ENCODE assay signal across 15 mouse cellular contexts in genomic region chr17:24524734-24525133, GRCm38 (mm10). TPM values are rescaled to one million over a fixed set of nuclear protein-coding genes. Genes with fewer than 3 reads are reported as not detected.
DNase-seq lines count a peak whose midpoint lies in the region; ATAC-seq and TF ChIP-seq lines count a peak whose summit lies in the region.
"Had no signal": no experiment of that assay in that cellular context is flagged by ENCODE, and none has a peak within 500 bp of the region (broad histone marks: within the 10 kb centered on the region; RNA-seq: fewer than 3 reads in every experiment).

No protein-coding gene starts in this region.

- WGBS in forebrain, embryonic 13.5 days: 87% methylated on average over 2 of the region's 2 CpGs
- 86% methylated on average over 2 of the region's 2 CpGs for WGBS in forebrain, embryonic 12.5 days
- 68% methylated on average over 2 of the region's 2 CpGs for WGBS in hindbrain, postnatal 0 days
- 87% methylated on average over 2 of the region's 2 CpGs for WGBS in hindbrain, embryonic 11.5 days
- 64% methylated on average over 2 of the region's 2 CpGs for WGBS in intestine, postnatal 0 days

- peaks cover 37% of the 10 kb centered on the region for H3K4me1 ChIP-seq in forebrain, embryonic 13.5 days
- peaks cover 23% of the 10 kb centered on the region for H3K4me1 ChIP-seq in forebrain, embryonic 12.5 days
- H3K4me1 ChIP-seq in hindbrain, postnatal 0 days (ENCODE audit: insufficient read depth, low read length): peaks cover 12% of the 10 kb centered on the region
- H3K4me1 ChIP-seq in hindbrain, embryonic 11.5 days (replicated peaks; ENCODE audit: control insufficient read depth, insufficient read depth, low read length): peaks cover 12% of the 10 kb centered on the region
- peaks cover 44% of the 10 kb centered on the region for H3K4me1 ChIP-seq in E14TG2a.4 (replicated peaks; ENCODE audit: low read depth, low read length)
- H3K4me1 ChIP-seq in intestine, postnatal 0 days (replicated peaks; ENCODE audit: control insufficient read depth, insufficient read depth, low read length): peaks cover 7% of the 10 kb centered on the region; the same call in 1 of the 2 replicates

- no peak overlapping the region for H3K4me3 ChIP-seq in forebrain, embryonic 13.5 days
- no peak overlapping the region for H3K4me3 ChIP-seq in forebrain, embryonic 12.5 days (replicated peaks)
- H3K4me3 ChIP-seq in hindbrain, postnatal 0 days (ENCODE audit: low read length): no peak overlapping the region
- no peak overlapping the region for H3K4me3 ChIP-seq in hindbrain, embryonic 11.5 days (ENCODE audit: low read depth, low read length)
- 0 out of 2 replicates have a peak overlapping the region, but pooled peaks have one; percentile 17 for H3K4me3 ChIP-seq in E14TG2a.4 (replicated peaks; ENCODE audit: low read length)
- no peak overlapping the region for H3K4me3 ChIP-seq in intestine, postnatal 0 days (ENCODE audit: low read depth, low read length)
- H3K4me3 ChIP-seq: midbrain, embryonic 12.5 days had no signal

- ATAC-seq in forebrain, embryonic 13.5 days: no peak
- no peak for ATAC-seq in forebrain, embryonic 12.5 days (ENCODE audit: low FRiP score)
- no peak for ATAC-seq in hindbrain, postnatal 0 days
- ATAC-seq in hindbrain, embryonic 11.5 days (ENCODE audit: low FRiP score): no peak
- ATAC-seq in intestine, postnatal 0 days: no peak
- ATAC-seq: forebrain, embryonic 14.5 days had no signal

- H3K9me3 ChIP-seq in forebrain, embryonic 13.5 days (replicated peaks): no peaks in the 10 kb centered on the region
- H3K9me3 ChIP-seq in forebrain, embryonic 12.5 days: no peaks in the 10 kb centered on the region
- no peaks in the 10 kb centered on the region for H3K9me3 ChIP-seq in hindbrain, postnatal 0 days (ENCODE audit: low read length)
- no peaks in the 10 kb centered on the region for H3K9me3 ChIP-seq in hindbrain, embryonic 11.5 days (ENCODE audit: control insufficient read depth, low read length)
- H3K9me3 ChIP-seq in E14TG2a.4 (ENCODE audit: low read length): no peaks in the 10 kb centered on the region
- no peaks in the 10 kb centered on the region for H3K9me3 ChIP-seq in intestine, postnatal 0 days (ENCODE audit: control insufficient read depth)
- H3K9me3 ChIP-seq: midbrain, embryonic 12.5 days had no signal

- no peaks in the 10 kb centered on the region for H3K27me3 ChIP-seq in forebrain, embryonic 13.5 days
- H3K27me3 ChIP-seq in forebrain, embryonic 12.5 days: no peaks in the 10 kb centered on the region
- H3K27me3 ChIP-seq in hindbrain, postnatal 0 days (ENCODE audit: insufficient read depth, low read length): no peaks in the 10 kb centered on the region
- no peaks in the 10 kb centered on the region for H3K27me3 ChIP-seq in hindbrain, embryonic 11.5 days (ENCODE audit: control insufficient read depth, insufficient read depth, low read length)
- no peaks in the 10 kb centered on the region for H3K27me3 ChIP-seq in E14TG2a.4 (ENCODE audit: insufficient read depth, low read length)
- no peaks in the 10 kb centered on the region for H3K27me3 ChIP-seq in intestine, postnatal 0 days (replicated peaks; ENCODE audit: control insufficient read depth, insufficient read depth, low read length)
- H3K27me3 ChIP-seq: midbrain, embryonic 12.5 days had no signal

- H3K4me2 ChIP-seq in forebrain, embryonic 13.5 days: no peak overlapping the region
- H3K4me2 ChIP-seq in forebrain, embryonic 12.5 days: no peak overlapping the region
- no peak overlapping the region for H3K4me2 ChIP-seq in hindbrain, postnatal 0 days (ENCODE audit: low read depth, low read length)
- H3K4me2 ChIP-seq in hindbrain, embryonic 11.5 days (replicated peaks; ENCODE audit: low read depth, low read length): no peak overlapping the region
- no peak overlapping the region; the same call in 1 of the 2 replicates for H3K4me2 ChIP-seq in intestine, postnatal 0 days (replicated peaks; ENCODE audit: low read depth)
- H3K4me2 ChIP-seq: midbrain, embryonic 12.5 days had no signal

- H3K36me3 ChIP-seq in forebrain, embryonic 13.5 days (ENCODE audit: poor library complexity, severe bottlenecking): peaks cover 21% of the 10 kb centered on the region
- peaks cover 14% of the 10 kb centered on the region for H3K36me3 ChIP-seq in forebrain, embryonic 12.5 days (replicated peaks)
- H3K36me3 ChIP-seq in hindbrain, postnatal 0 days (ENCODE audit: insufficient read depth, low read length): 0 out of 2 replicates have a peak, but pooled peaks cover 4% of the 10 kb centered on the region
- H3K36me3 ChIP-seq in hindbrain, embryonic 11.5 days (ENCODE audit: control insufficient read depth, insufficient read depth, low read length): no peaks in the 10 kb centered on the region
- H3K36me3 ChIP-seq in E14TG2a.4 (ENCODE audit: insufficient read depth, low read length): peaks cover 71% of the 10 kb centered on the region
- H3K36me3 ChIP-seq in intestine, postnatal 0 days (ENCODE audit: control insufficient read depth, insufficient read depth): peaks cover 11% of the 10 kb centered on the region; the same call in 1 of the 2 replicates

- TF ChIP-seq CTCF in hindbrain, postnatal 0 days (IDR thresholded peaks at IDR 0.05; ENCODE audit: low read depth): no peak
- no peak for TF ChIP-seq CTCF in E14TG2a.4 (conservative IDR thresholded peaks at IDR 0.05; ENCODE audit: low read length)
- no peak for TF ChIP-seq CTCF in intestine, postnatal 0 days (IDR thresholded peaks at IDR 0.05; ENCODE audit: low read depth)

- H3K27ac ChIP-seq in forebrain, embryonic 13.5 days: no peak overlapping the region
- no peak overlapping the region for H3K27ac ChIP-seq in forebrain, embryonic 12.5 days
- H3K27ac ChIP-seq in hindbrain, postnatal 0 days: no peak overlapping the region
- H3K27ac ChIP-seq in hindbrain, embryonic 11.5 days (ENCODE audit: low read depth, low read length): no peak overlapping the region
- H3K27ac ChIP-seq in intestine, postnatal 0 days (ENCODE audit: low read depth, low read length): 0 out of 2 replicates have a peak overlapping the region, but pooled peaks have one; percentile 7
- H3K27ac ChIP-seq: midbrain, embryonic 12.5 days had no signal

- no peak for DNase-seq in hindbrain, postnatal 0 days (ENCODE audit: low spot score)
- no peak for DNase-seq in hindbrain, embryonic 11.5 days (ENCODE audit: low spot score)
- DNase-seq in thymus, postnatal 10 days (ENCODE audit: low spot score in 2 of 2): no peak
- no peak for DNase-seq in kidney, postnatal 25 days
- DNase-seq: cerebellum, adult 8-10 months; kidney, adult 18-20 months; kidney, postnatal 4 days; layer of hippocampus, postnatal 36 days; thymus, postnatal 4 days had no signal

- H3K9ac ChIP-seq in forebrain, embryonic 13.5 days: peak overlapping the region; percentile 30; the same call in 1 of the 2 replicates
- no peak overlapping the region for H3K9ac ChIP-seq in forebrain, embryonic 12.5 days
- 0 out of 2 replicates have a peak overlapping the region, but pooled peaks have one; percentile 24 for H3K9ac ChIP-seq in hindbrain, postnatal 0 days (replicated peaks; ENCODE audit: low read length)
- no peak overlapping the region for H3K9ac ChIP-seq in hindbrain, embryonic 11.5 days (ENCODE audit: low read depth, low read length)
- no peak overlapping the region for H3K9ac ChIP-seq in intestine, postnatal 0 days (ENCODE audit: low read depth, low read length)

RNA-seq across cellular contexts. Expression of gene Traf7, which starts 3.0 kb away (rescaled TPM):
- 97.1 and 109 TPM in 2 replicates for polyA plus RNA-seq in forebrain, embryonic 13.5 days (2015; fragmentation: Nextera tagmentation; extraction: Ambion mirVana)
- 100 and 103 TPM in 2 replicates for polyA plus RNA-seq in forebrain, embryonic 12.5 days (2016; fragmentation: Nextera tagmentation; extraction: Ambion mirVana)
- total RNA-seq in hindbrain, postnatal 0 days (2014; rRNA removed): 159 and 165 TPM in 2 replicates
- polyA plus RNA-seq in hindbrain, postnatal 0 days (2015; fragmentation: Nextera tagmentation; extraction: Ambion mirVana): 64.0 and 66.1 TPM in 2 replicates
- 65.8 and 71.1 TPM in 2 replicates for polyA plus RNA-seq in hindbrain, embryonic 11.5 days (2014; fragmentation: Nextera tagmentation; extraction: Ambion mirVana)
- 39.7 and 41.2 TPM in 2 replicates for polyA plus RNA-seq in intestine, postnatal 0 days (2015; fragmentation: Nextera tagmentation; extraction: Ambion mirVana)

RNA-seq across cellular contexts. Expression of gene Rab26, which starts 9.3 kb away (rescaled TPM):
- polyA plus RNA-seq in forebrain, embryonic 13.5 days (2015; fragmentation: Nextera tagmentation; extraction: Ambion mirVana): 3.7 and 4.1 TPM in 2 replicates
- polyA plus RNA-seq in forebrain, embryonic 12.5 days (2016; fragmentation: Nextera tagmentation; extraction: Ambion mirVana): 1.7 and 1.9 TPM in 2 replicates
- 2.7 and 4.0 TPM in 2 replicates for total RNA-seq in hindbrain, postnatal 0 days (2014; rRNA removed)
- 10.6 and 14.7 TPM in 2 replicates for polyA plus RNA-seq in hindbrain, postnatal 0 days (2015; fragmentation: Nextera tagmentation; extraction: Ambion mirVana)
- polyA plus RNA-seq in hindbrain, embryonic 11.5 days (2014; fragmentation: Nextera tagmentation; extraction: Ambion mirVana): 1.8 and 2.8 TPM in 2 replicates
- 0.31 and 0.63 TPM in 2 replicates for polyA plus RNA-seq in intestine, postnatal 0 days (2015; fragmentation: Nextera tagmentation; extraction: Ambion mirVana)

RNA-seq across cellular contexts. Expression of gene Pkd1, which starts 24.9 kb away (rescaled TPM):
- polyA plus RNA-seq in forebrain, embryonic 13.5 days (2015; fragmentation: Nextera tagmentation; extraction: Ambion mirVana): 11.9 and 16.9 TPM in 2 replicates
- 15.5 and 17.9 TPM in 2 replicates for polyA plus RNA-seq in forebrain, embryonic 12.5 days (2016; fragmentation: Nextera tagmentation; extraction: Ambion mirVana)
- total RNA-seq in hindbrain, postnatal 0 days (2014; rRNA removed): 87.9 and 99.2 TPM in 2 replicates
- 14.9 and 16.0 TPM in 2 replicates for polyA plus RNA-seq in hindbrain, postnatal 0 days (2015; fragmentation: Nextera tagmentation; extraction: Ambion mirVana)
- polyA plus RNA-seq in hindbrain, embryonic 11.5 days (2014; fragmentation: Nextera tagmentation; extraction: Ambion mirVana): 16.0 and 22.2 TPM in 2 replicates
- polyA plus RNA-seq in intestine, postnatal 0 days (2015; fragmentation: Nextera tagmentation; extraction: Ambion mirVana): 5.4 and 8.3 TPM in 2 replicates

RNA-seq across cellular contexts. Expression of gene Caskin1, which starts 36.3 kb away (rescaled TPM):
- 15.0 and 16.7 TPM in 2 replicates for polyA plus RNA-seq in forebrain, embryonic 13.5 days (2015; fragmentation: Nextera tagmentation; extraction: Ambion mirVana)
- polyA plus RNA-seq in forebrain, embryonic 12.5 days (2016; fragmentation: Nextera tagmentation; extraction: Ambion mirVana): 14.8 and 16.6 TPM in 2 replicates
- 152 and 163 TPM in 2 replicates for total RNA-seq in hindbrain, postnatal 0 days (2014; rRNA removed)
- 42.1 and 43.7 TPM in 2 replicates for polyA plus RNA-seq in hindbrain, postnatal 0 days (2015; fragmentation: Nextera tagmentation; extraction: Ambion mirVana)
- 6.4 and 9.2 TPM in 2 replicates for polyA plus RNA-seq in hindbrain, embryonic 11.5 days (2014; fragmentation: Nextera tagmentation; extraction: Ambion mirVana)
- 0.69 and 0.78 TPM in 2 replicates for polyA plus RNA-seq in intestine, postnatal 0 days (2015; fragmentation: Nextera tagmentation; extraction: Ambion mirVana)

RNA-seq across cellular contexts. Expression of gene Mlst8, which starts 45.9 kb away (rescaled TPM):
- polyA plus RNA-seq in forebrain, embryonic 13.5 days (2015; fragmentation: Nextera tagmentation; extraction: Ambion mirVana): 33.9 and 39.1 TPM in 2 replicates
- 34.4 and 37.9 TPM in 2 replicates for polyA plus RNA-seq in forebrain, embryonic 12.5 days (2016; fragmentation: Nextera tagmentation; extraction: Ambion mirVana)
- 45.9 and 55.3 TPM in 2 replicates for total RNA-seq in hindbrain, postnatal 0 days (2014; rRNA removed)
- polyA plus RNA-seq in hindbrain, postnatal 0 days (2015; fragmentation: Nextera tagmentation; extraction: Ambion mirVana): 26.3 and 26.4 TPM in 2 replicates
- polyA plus RNA-seq in hindbrain, embryonic 11.5 days (2014; fragmentation: Nextera tagmentation; extraction: Ambion mirVana): 27.8 and 37.7 TPM in 2 replicates
- polyA plus RNA-seq in intestine, postnatal 0 days (2015; fragmentation: Nextera tagmentation; extraction: Ambion mirVana): 11.9 and 12.9 TPM in 2 replicates

Comparison
In these comparisons a context has a peak if more than half of its experiments do, and no peak if none do; other contexts are left out.
1. H3K9ac ChIP-seq: peak in forebrain, embryonic 13.5 days (single experiment) and hindbrain, postnatal 0 days (single experiment); none in forebrain, embryonic 12.5 days (single experiment), hindbrain, embryonic 11.5 days (single experiment) and intestine, postnatal 0 days (single experiment).